23 mouse cellular contexts compared by ENCODE assay signal in the genomic region with DNA sequence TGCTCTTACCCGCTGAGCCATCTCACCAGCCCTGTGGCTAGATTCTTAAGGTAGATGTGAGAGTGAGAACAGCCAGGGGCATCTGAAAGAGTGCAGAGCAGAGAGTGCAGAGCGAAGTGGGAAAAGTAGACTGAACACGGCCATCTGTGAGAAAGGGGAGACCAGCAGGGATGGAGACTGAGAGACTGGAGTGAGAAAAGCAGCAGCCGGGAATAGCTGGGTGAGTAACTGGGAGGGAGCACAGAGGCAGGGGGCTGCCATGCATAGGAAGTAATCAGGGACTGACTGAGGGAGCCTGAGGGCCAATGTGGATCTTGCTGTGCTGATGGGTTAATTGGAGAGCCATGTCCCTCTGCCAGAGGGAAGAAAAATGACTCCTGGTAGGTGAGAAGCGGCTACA. TPM values are rescaled to one million over a fixed set of nuclear protein-coding genes. Genes with fewer than 3 reads are reported as not detected.
DNase-seq lines count a peak whose midpoint lies in the region; TF ChIP-seq lines count a peak whose summit lies in the region.
"Had no signal": no experiment of that assay in that cellular context is flagged by ENCODE, and none has a peak within 500 bp of the region (broad histone marks: within the 10 kb centered on the region; RNA-seq: fewer than 3 reads in every experiment).

No protein-coding gene starts in this region.

- no peak for DNase-seq in gastrocnemius, adult 2 months
- DNase-seq in gastrocnemius, postnatal 36 days: no peak
- peak; percentile 28 to 31 for DNase-seq in layer of hippocampus, postnatal 10 days (ENCODE audit: low spot score in 2 of 2)
- no peak for DNase-seq in layer of hippocampus, adult 18-20 months (ENCODE audit: low spot score in 2 of 2)
- DNase-seq in right cerebral cortex, postnatal 10 days (ENCODE audit: low spot score in 2 of 2): peak; percentile 49 to 64
- no peak for DNase-seq in right cerebral cortex, postnatal 14 days
- DNase-seq in thymus, postnatal 36 days: no peak
- DNase-seq: adrenal gland, adult 2 months; cerebellum, adult 2 months; cerebellum, postnatal 25 days; gastrocnemius, postnatal 25 days; heart, adult 2 months; heart, postnatal 36 days; kidney, adult 9 months; kidney, postnatal 4 days; lung, adult 18-20 months; thymus, adult 18-20 months; thymus, postnatal 4 days had no signal

- H3K4me3 ChIP-seq in gastrocnemius, adult 2 months: no peak overlapping the region
- no peak overlapping the region for H3K4me3 ChIP-seq in macrophage (ENCODE audit: inconsistent target)
- H3K4me3 ChIP-seq: forebrain, embryonic 13.5 days; heart, adult 2 months; heart, embryonic 13.5 days; liver, embryonic 12.5 days had no signal

- peaks cover 100% of the 10 kb centered on the region for H3K79me2 ChIP-seq in macrophage (ENCODE audit: inconsistent target)

- intact Hi-C loops in gastrocnemius, adult 2 months (cut with DNase I): loop anchor here (5.0 kb wide), 2 partner anchors 35 to 55 kb away; partner anchors contain the start of gene Spen
- intact Hi-C loops in gastrocnemius, postnatal 36 days (cut with DNase I): no loop called here

- no peaks in the 10 kb centered on the region for H3K36me3 ChIP-seq in macrophage (ENCODE audit: inconsistent target)

- H3K27ac ChIP-seq in gastrocnemius, adult 2 months: peak overlapping the region; percentile 46; the same call in 1 of the 2 replicates
- H3K27ac ChIP-seq in macrophage: peak overlapping the region; percentile 37
- H3K27ac ChIP-seq: forebrain, embryonic 13.5 days; heart, adult 2 months; heart, embryonic 13.5 days; hindbrain, postnatal 0 days; liver, embryonic 12.5 days had no signal

- TF ChIP-seq CTCF in gastrocnemius, adult 2 months (IDR thresholded peaks at IDR 0.05): no peak

- WGBS in macrophage (ENCODE audit: missing documents): 94% methylated on average over 4 of the region's 5 CpGs

RNA-seq across cellular contexts. Expression of gene Spen, which starts 35.7 kb away (rescaled TPM):
- total RNA-seq in gastrocnemius, adult 2 months (2021): 10 to 100 TPM; 23.3 to 25.1 TPM
- 10 to 100 TPM; 17.1 to 21.8 TPM for total RNA-seq in gastrocnemius, postnatal 36 days (2021)
- total RNA-seq in layer of hippocampus, postnatal 10 days (2021): 10 to 100 TPM; 62.9 to 64.5 TPM
- 10 to 100 TPM; 60.3 to 66.7 TPM for total RNA-seq in layer of hippocampus, adult 18-20 months (2021)
- 100 to 1,000 TPM in 24 of 26 experiments, 10 to 100 TPM in 2; 68.8 to 720 (median 236) TPM for total RNA-seq in macrophage (2018; cell fraction: chromatin; rRNA removed)
- 10 to 100 TPM; 19.1 to 56.6 (median 39.3) TPM for total RNA-seq in macrophage (2018; cell fraction: cytosol; rRNA removed)
- 100 to 1,000 TPM in 19 of 26 experiments, 10 to 100 TPM in 7; 47.8 to 495 (median 124) TPM for total RNA-seq in macrophage (2018; cell fraction: nucleus; rRNA removed)
- 18.2 to 31.4 TPM (median 19.2 TPM) in 3 replicates for polyA plus RNA-seq in macrophage (2018)

RNA-seq across cellular contexts. Expression of gene Zbtb17, which starts 58.3 kb away (rescaled TPM):
- total RNA-seq in gastrocnemius, adult 2 months (2021): 10 to 100 TPM; 30.2 to 30.6 TPM
- total RNA-seq in gastrocnemius, postnatal 36 days (2021): 10 to 100 TPM; 25.2 to 25.5 TPM
- total RNA-seq in layer of hippocampus, postnatal 10 days (2021): 10 to 100 TPM; 24.2 to 27.4 TPM
- total RNA-seq in layer of hippocampus, adult 18-20 months (2021): 10 to 100 TPM; 32.4 to 36.4 TPM
- total RNA-seq in macrophage (2018; cell fraction: chromatin; rRNA removed): 100 to 1,000 TPM in 4 of 26 experiments, 10 to 100 TPM in 22; 30.8 to 125 (median 48.0) TPM
- 10 to 100 TPM; 10.3 to 24.2 (median 12.9) TPM for total RNA-seq in macrophage (2018; cell fraction: cytosol; rRNA removed)
- total RNA-seq in macrophage (2018; cell fraction: nucleus; rRNA removed): 10 to 100 TPM; 18.3 to 78.5 (median 37.7) TPM
- polyA plus RNA-seq in macrophage (2018): 10.7 to 11.7 TPM (median 11.6 TPM) in 3 replicates

Comparison
In these comparisons a context has a peak if more than half of its experiments do, and no peak if none do; other contexts are left out.
1. DNase-seq: peak in layer of hippocampus, postnatal 10 days (2 of 2) and right cerebral cortex, postnatal 10 days (2 of 2); none in gastrocnemius, adult 2 months (single experiment), gastrocnemius, postnatal 36 days (0 of 2), layer of hippocampus, adult 18-20 months (0 of 2), right cerebral cortex, postnatal 14 days (single experiment) and thymus, postnatal 36 days (0 of 2).